Mouse (Mus musculus) forebrain, postnatal 0 days (tissue): ENCODE data around the gene Abr. TPM values are rescaled to one million over a fixed set of nuclear protein-coding genes. Genes with fewer than 3 reads are reported as not detected.
A peak's percentile ranks its signal among the peaks of the same experiment; 100 is the strongest.

Experiments
- ATAC-seq: fragments of 200-750 bp; cut with Nextera tagmentation; 2 replicates; pipeline ENCODE4 v1.8.0; 2017; ENCODE audit warnings: mild to moderate bottlenecking, moderate library complexity
- DNase-seq: peaks from one replicate; pipeline ENCODE4 v3.0.0-alpha.2; 2015
- H3K27ac ChIP-seq: fragments of 300-500 bp; sonication (generic); 2 replicates; pipeline ENCODE4 v1.5.1; 2014; ENCODE audit warnings: low read depth, mild to moderate bottlenecking, antibody characterized with exemption, low read length, moderate library complexity, mixed read lengths
- H3K27me3 ChIP-seq: fragments of 300-500 bp; sonication (generic); 2 replicates; pipeline ENCODE4 v1.6.1; 2014; ENCODE audit warnings: mild to moderate bottlenecking, low read length, mixed read lengths; ENCODE audit not compliant: insufficient read depth
- H3K36me3 ChIP-seq: fragments of 300-500 bp; sonication (generic); 2 replicates; pipeline ENCODE4 v1.6.1; 2014; ENCODE audit warnings: mild to moderate bottlenecking, moderate library complexity; ENCODE audit not compliant: insufficient read depth
- H3K4me1 ChIP-seq: fragments of 300-500 bp; sonication (generic); 2 replicates; pipeline ENCODE4 v1.6.1; 2014; ENCODE audit warnings: antibody characterized with exemption; ENCODE audit not compliant: insufficient read depth
- H3K4me2 ChIP-seq: fragments of 300-500 bp; sonication (generic); 2 replicates; pipeline ENCODE4 v1.6.1; 2014; ENCODE audit warnings: low read depth, mild to moderate bottlenecking, moderate library complexity
- H3K4me3 ChIP-seq: fragments of 300-500 bp; sonication (generic); 2 replicates; pipeline ENCODE4 v1.5.1; 2014; ENCODE audit warnings: low read depth, low read length, mixed read lengths
- H3K9ac ChIP-seq: fragments of 300-500 bp; sonication (generic); 2 replicates; pipeline ENCODE4 v1.6.1; 2014; ENCODE audit warnings: mild to moderate bottlenecking
- H3K9me3 ChIP-seq: fragments of 300-500 bp; sonication (generic); 2 replicates; pipeline ENCODE4 v1.6.1; 2016; ENCODE audit warnings: low read length
- CTCF ChIP-seq: sonication (generic); IDR thresholded peaks from 2 replicates; pipeline ENCODE4 v1.5.1; 2016; ENCODE audit warnings: antibody characterized with exemption, control low read depth, low read depth
- WGBS: fragments of 180-500 bp; shearing (Covaris S2); extraction: QIAGEN DNeasy Blood & Tissue Kit; methylation state at CpG from one replicate; pipeline ENCODE4 v1.1.7; 2014; 5-methylcytosine and 5-hydroxymethylcytosine counted together
- polyA plus RNA-seq: library from polyadenylated mRNA; unstranded; fragments of >200 nt; fragmentation: Nextera tagmentation; extraction: Ambion mirVana; gene quantifications from 2 replicates; pipeline ENCODE4 v1.2.1, GENCODE M21; 2015
- total RNA-seq: library from RNA; depleted of rRNA; stranded (reverse); fragments of >200 nt; gene quantifications from 2 replicates; pipeline ENCODE4 v1.2.3, GENCODE M21; 2014

Gene Abr
- total and polyA plus RNA-seq, 2 experiments from 2014 or later: 110 to 262 TPM

DNA sequence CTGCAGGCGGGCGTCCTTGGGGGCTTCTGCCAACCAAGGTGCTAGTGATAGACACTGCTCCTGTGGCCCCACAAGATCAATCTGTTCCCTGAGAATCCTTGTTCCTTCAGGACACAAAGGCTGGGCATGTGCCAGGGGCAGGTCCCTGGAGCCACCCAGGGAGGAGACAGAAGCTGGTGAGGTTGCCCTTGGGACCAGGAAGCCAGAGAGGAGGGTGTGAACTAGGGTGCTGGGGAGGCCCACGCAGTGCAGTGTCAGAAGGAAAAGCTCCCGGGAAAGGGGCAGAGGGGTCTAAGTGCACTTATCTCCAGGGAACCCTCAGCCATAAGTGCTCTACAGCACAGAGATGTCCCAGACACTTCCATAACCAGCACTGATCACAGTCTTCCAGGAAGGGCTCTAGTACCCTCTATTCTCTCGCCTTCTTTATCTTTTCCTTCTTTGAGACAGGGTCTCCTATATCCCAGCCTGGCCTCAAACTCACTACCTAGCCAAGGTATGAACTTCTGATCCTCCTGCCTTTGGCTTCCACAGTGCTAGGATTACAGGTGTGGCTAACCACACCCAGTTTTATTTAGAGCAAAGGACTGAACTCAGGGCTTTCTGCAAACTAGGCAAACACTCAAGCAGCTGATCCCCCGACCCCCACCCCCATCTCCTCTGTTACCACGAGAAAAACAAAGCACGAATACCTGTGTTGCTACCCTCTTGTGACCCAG, 145.6 kb downstream of the Abr start:
- 67% methylated on average over 8 of the region's 8 CpGs for WGBS
- Histone ChIP-seq H3K27me3 (no peaks in the 10 kb centered on the region), H3K9ac (no peak overlapping the region), H3K4me3 (no peak overlapping the region), H3K4me2 (no peak overlapping the region), H3K36me3 (peaks cover 22% of the 10 kb centered on the region), H3K4me1 (peaks cover 12% of the 10 kb centered on the region), H3K27ac (no peak overlapping the region), H3K9me3 (no peaks in the 10 kb centered on the region)
- no peak for ATAC-seq
- no peak for TF ChIP-seq CTCF
- no peak for DNase-seq

DNA sequence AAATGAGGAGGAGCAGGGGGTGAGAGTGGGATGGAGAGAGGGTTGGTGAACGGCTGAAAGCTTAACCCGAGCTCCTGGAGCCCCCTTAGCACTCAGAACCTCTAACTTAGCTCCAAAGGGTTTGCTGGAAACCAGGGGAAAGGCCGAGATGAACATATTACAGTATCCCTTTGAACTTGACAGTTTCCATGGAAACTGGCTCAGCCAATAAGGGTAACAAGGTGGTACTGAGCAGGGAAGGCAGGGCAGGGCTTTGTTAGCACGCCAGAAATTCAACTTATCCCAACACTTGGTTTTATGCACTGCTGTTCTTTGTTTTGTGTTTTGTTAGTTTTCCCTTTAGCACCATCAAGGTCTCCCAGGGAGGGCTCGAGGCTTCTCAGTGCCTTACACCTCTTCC, 149.5 kb downstream of the Abr start:
- no peak for TF ChIP-seq CTCF
- no peak overlapping the region for H3K4me3 ChIP-seq
- ATAC-seq: peak; percentile 69
- H3K9me3 ChIP-seq: no peaks in the 10 kb centered on the region
- peak overlapping the region; percentile 72 for H3K27ac ChIP-seq
- H3K9ac ChIP-seq: no peak overlapping the region
- WGBS: 8% methylated on average over 5 of the region's 5 CpGs
- H3K27me3 ChIP-seq: no peaks in the 10 kb centered on the region
- H3K4me2 ChIP-seq: peak overlapping the region; percentile 27
- H3K4me1 ChIP-seq: peaks cover 33% of the 10 kb centered on the region
- no peaks in the 10 kb centered on the region for H3K36me3 ChIP-seq
- peak; percentile 65 for DNase-seq

DNA sequence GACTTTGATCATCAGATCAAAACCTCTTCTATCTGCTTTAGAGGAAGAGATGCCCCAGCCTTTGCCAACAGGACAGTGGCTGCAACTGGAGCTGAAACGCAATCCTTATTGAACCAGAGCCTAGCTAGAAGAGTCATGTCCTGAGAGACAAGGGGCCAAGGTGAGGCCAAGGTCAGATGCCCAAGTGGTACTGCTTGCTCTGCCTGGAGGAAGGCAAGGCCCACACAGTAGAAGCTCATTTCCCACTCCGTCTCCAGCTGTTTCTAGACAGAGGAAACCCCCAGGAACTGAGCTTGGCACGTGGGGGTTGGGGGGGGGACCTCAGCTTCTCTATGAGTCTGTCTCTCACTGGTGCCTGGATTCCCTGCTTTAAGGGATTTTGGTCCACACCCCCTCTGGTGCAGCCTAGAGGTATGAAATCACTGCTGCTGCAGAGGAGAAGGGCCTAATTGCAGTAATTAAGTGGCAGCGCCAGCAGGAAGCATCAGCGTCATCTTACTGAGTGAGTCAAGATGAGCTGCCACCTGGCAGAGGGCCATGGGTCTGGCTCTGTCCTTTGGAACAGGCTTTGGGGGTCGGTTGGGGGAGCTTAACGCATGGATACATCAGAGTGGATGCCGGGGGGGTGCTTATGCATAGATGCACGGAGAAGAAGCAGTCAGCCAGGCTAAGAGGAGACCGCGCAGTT, 152.7 kb downstream of the Abr start:
- WGBS: 21% methylated on average over 11 of the region's 11 CpGs
- no peak overlapping the region for H3K4me3 ChIP-seq
- no peaks in the 10 kb centered on the region for H3K9me3 ChIP-seq
- ATAC-seq (peak; percentile 56), DNase-seq (peak; percentile 77)
- H3K27me3 ChIP-seq: no peaks in the 10 kb centered on the region
- H3K36me3 ChIP-seq: peaks cover under 1% of the 10 kb centered on the region
- H3K27ac ChIP-seq: peak overlapping the region; percentile 93
- H3K4me1 ChIP-seq: peaks cover 53% of the 10 kb centered on the region
- 0 out of 2 replicates have a peak, but pooled peaks have one; percentile 5 for TF ChIP-seq CTCF
- H3K4me2 ChIP-seq: no peak overlapping the region
- H3K9ac ChIP-seq: peak overlapping the region; percentile 74; the same call in 1 of the 2 replicates

GRCm38 (mm10) chr11:76468347-76468746, 153.8 kb downstream of the Abr start:
- Histone ChIP-seq H3K9me3 (no peaks in the 10 kb centered on the region), H3K27me3 (no peaks in the 10 kb centered on the region), H3K4me2 (peak overlapping the region; percentile 82), H3K9ac (peak overlapping the region; percentile 74), H3K4me1 (peaks cover 53% of the 10 kb centered on the region), H3K36me3 (peaks cover 11% of the 10 kb centered on the region), H3K27ac (peak overlapping the region; percentile 93), H3K4me3 (peak overlapping the region; percentile 46)
- DNase-seq (peak; percentile 91), ATAC-seq (peak; percentile 65)
- peak; percentile 21 for TF ChIP-seq CTCF
- WGBS: 0% methylated on average over 5 of the region's 6 CpGs

DNA sequence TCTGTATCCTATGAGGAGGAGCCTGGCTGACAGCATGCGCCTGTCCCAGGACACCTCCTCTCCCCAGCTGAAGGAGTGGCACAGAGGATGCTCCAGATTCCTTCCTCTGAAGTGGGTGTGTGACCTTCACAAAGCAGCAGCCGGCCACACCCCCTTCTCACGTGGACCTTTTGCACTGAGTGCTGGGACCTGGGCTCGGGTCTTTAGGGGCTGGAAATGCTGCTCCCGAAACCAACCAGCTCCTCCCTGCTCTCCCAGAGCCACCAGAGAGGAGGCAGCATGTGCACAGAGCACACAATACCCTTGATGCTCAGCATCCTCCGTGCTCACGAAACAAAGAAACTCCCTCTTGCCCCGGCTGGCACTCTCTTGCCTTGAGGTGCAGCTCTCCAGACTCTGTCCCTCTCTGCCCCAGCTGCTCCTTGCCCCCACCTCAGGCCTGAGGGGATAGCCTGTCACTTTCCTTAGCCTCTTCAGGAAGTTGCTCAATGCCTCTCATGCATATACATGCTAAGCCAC, 154.6 kb downstream of the Abr start:
- no peaks in the 10 kb centered on the region for H3K9me3 ChIP-seq
- peak; percentile 26 for TF ChIP-seq CTCF

GRCm38 (mm10) chr11:76467073-76467472, 155.0 kb downstream of the Abr start:
- 25% methylated on average over 10 of the region's 10 CpGs for WGBS
- Histone ChIP-seq H3K9ac (peak overlapping the region; percentile 74), H3K4me2 (peak overlapping the region; percentile 82), H3K36me3 (peaks cover 24% of the 10 kb centered on the region), H3K9me3 (no peaks in the 10 kb centered on the region), H3K27ac (peak overlapping the region; percentile 93), H3K27me3 (no peaks in the 10 kb centered on the region), H3K4me3 (peak overlapping the region; percentile 46), H3K4me1 (peaks cover 42% of the 10 kb centered on the region)
- DNase-seq (no peak), ATAC-seq (peak; percentile 35; the same call in 1 of the 2 replicates)
- no peak for TF ChIP-seq CTCF

More for the DNA sequence above, 154.6 kb downstream of the Abr start:
- ATAC-seq: peak; percentile 72
- Histone ChIP-seq H3K4me2 (peak overlapping the region; percentile 82), H3K36me3 (peaks cover 19% of the 10 kb centered on the region), H3K9ac (peak overlapping the region; percentile 74), H3K4me3 (peak overlapping the region; percentile 46), H3K27ac (peak overlapping the region; percentile 93), H3K27me3 (no peaks in the 10 kb centered on the region), H3K4me1 (peaks cover 46% of the 10 kb centered on the region)
- DNase-seq: peak; percentile 77
- WGBS: 9% methylated on average over 8 of the region's 8 CpGs

DNA sequence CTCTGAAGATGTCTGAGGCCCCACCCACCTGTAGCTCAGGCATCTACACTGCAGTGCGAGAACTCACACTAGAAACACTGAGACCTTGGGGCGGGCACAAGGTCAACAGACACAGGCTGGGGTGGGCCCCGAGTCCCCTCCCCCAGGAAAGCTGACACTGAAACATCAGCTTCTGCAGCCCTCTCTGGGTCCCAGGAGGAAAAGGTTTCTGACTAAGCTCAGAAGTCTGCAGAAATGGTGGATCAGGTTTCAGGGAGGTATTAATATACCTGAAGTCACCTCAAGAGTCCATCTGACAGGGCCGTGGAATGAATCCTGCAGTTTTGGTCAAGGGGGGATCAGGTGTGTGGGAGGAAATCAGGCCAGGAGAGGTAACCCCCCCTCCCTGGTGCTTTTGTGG, 156.2 kb downstream of the Abr start:
- DNase-seq (no peak), ATAC-seq (no peak)
- H3K4me2 ChIP-seq: peak overlapping the region; percentile 82
- H3K27me3 ChIP-seq: no peaks in the 10 kb centered on the region
- H3K9me3 ChIP-seq: no peaks in the 10 kb centered on the region
- peaks cover 41% of the 10 kb centered on the region for H3K4me1 ChIP-seq
- 89% methylated on average over 4 of the region's 4 CpGs for WGBS
- peaks cover 36% of the 10 kb centered on the region for H3K36me3 ChIP-seq
- no peak for TF ChIP-seq CTCF
- H3K9ac ChIP-seq: no peak overlapping the region
- H3K27ac ChIP-seq: no peak overlapping the region
- H3K4me3 ChIP-seq: no peak overlapping the region
